Mouse (Mus musculus) adrenal gland, adult 8-10 months (tissue): ENCODE results near the gene Vwa8. TPM values are rescaled to one million over a fixed set of nuclear protein-coding genes. Genes with fewer than 3 reads are reported as not detected.
A peak's percentile ranks its signal among the peaks of the same experiment; 100 is the strongest.
"Not testable (repeated sequence)": the region's sequence is repeated elsewhere in the genome, so short reads cannot be mapped to it uniquely, and the experiment has no call there.

Source experiments
- DNase-seq: peaks from one replicate; pipeline ENCODE4 v3.0.0; 2022
- total RNA-seq, 4 experiments: library from RNA; stranded (reverse); gene quantifications; 2 replicates each; pipeline ENCODE4 v1.2.4; 2022

The Vwa8 gene
- total RNA-seq, 4 experiments from 2014 or later = 165 to 179 (median 171) TPM

GRCm38 (mm10) chr14:78885915-78886534, 37.2 kb downstream of the Vwa8 start:
- DNase-seq = no peak

- no peak for DNase-seq
Observed at GRCm38 (mm10) chr14:78886566-78887234, 37.8 kb downstream of the Vwa8 start.

GRCm38 (mm10) chr14:78887494-78887893, 38.6 kb downstream of the Vwa8 start:
- DNase-seq = not testable (repeated sequence)

GRCm38 (mm10) chr14:78895496-78895895, 46.6 kb downstream of the Vwa8 start:
- DNase-seq = no peak

GRCm38 (mm10) chr14:78896252-78896651, 47.4 kb downstream of the Vwa8 start:
- DNase-seq = no peak

- DNase-seq = peak; percentile 26
Observed at GRCm38 (mm10) chr14:78900770-78901169, 51.9 kb downstream of the Vwa8 start.

GRCm38 (mm10) chr14:78908205-78908863, 59.5 kb downstream of the Vwa8 start:
- DNase-seq = no peak

- DNase-seq = no peak
Observed at GRCm38 (mm10) chr14:78912076-78912475, 63.2 kb downstream of the Vwa8 start.

- no peak for DNase-seq
Observed at GRCm38 (mm10) chr14:78914180-78914579, 65.3 kb downstream of the Vwa8 start.

GRCm38 (mm10) chr14:78916691-78917090, 67.8 kb downstream of the Vwa8 start:
- DNase-seq = no peak

- no peak for DNase-seq
Observed at GRCm38 (mm10) chr14:78921219-78921618, 72.4 kb downstream of the Vwa8 start.

- no peak for DNase-seq
Observed at GRCm38 (mm10) chr14:78923631-78924030, 74.8 kb downstream of the Vwa8 start.

- DNase-seq = no peak
Observed at GRCm38 (mm10) chr14:78924755-78925537, 76.1 kb downstream of the Vwa8 start.

GRCm38 (mm10) chr14:78932094-78932493, 83.2 kb downstream of the Vwa8 start:
- no peak for DNase-seq

- DNase-seq = no peak
Observed at GRCm38 (mm10) chr14:78933399-78933798, 84.5 kb downstream of the Vwa8 start.

GRCm38 (mm10) chr14:78934596-78934995, 85.7 kb downstream of the Vwa8 start:
- no peak for DNase-seq

GRCm38 (mm10) chr14:78935796-78936195, 86.9 kb downstream of the Vwa8 start:
- no peak for DNase-seq

GRCm38 (mm10) chr14:78941741-78942475, 93.1 kb downstream of the Vwa8 start:
- no peak for DNase-seq

GRCm38 (mm10) chr14:78955745-78956144, 106.9 kb downstream of the Vwa8 start:
- DNase-seq = no peak

- peak; percentile 74 for DNase-seq
Observed at GRCm38 (mm10) chr14:78970621-78971020, 121.8 kb downstream of the Vwa8 start.

- DNase-seq = no peak
Observed at GRCm38 (mm10) chr14:78972424-78972823, 123.6 kb downstream of the Vwa8 start.

- no peak for DNase-seq
Observed at GRCm38 (mm10) chr14:78983104-78983503, 134.3 kb downstream of the Vwa8 start.
